Mouse (Mus musculus) hindbrain, embryonic 15.5 days (tissue): Measurements from ENCODE around the gene Zfp93. TPM values are rescaled to one million over a fixed set of nuclear protein-coding genes. Genes with fewer than 3 reads are reported as not detected.

Source experiments
- ATAC-seq: fragments of 200-750 bp; cut with Nextera tagmentation; 2 replicates; pipeline ENCODE4 v1.8.0; 2017; ENCODE audit warnings: low read depth, moderate number of reproducible peaks, moderate TSS enrichment; ENCODE audit not compliant: low FRiP score
- H3K27ac ChIP-seq: fragments of 300-500 bp; sonication (generic); replicated peaks from 2 replicates; pipeline ENCODE4 v1.5.1; 2015; ENCODE audit warnings: mild to moderate bottlenecking, inconsistent platforms
- H3K27me3 ChIP-seq: fragments of 300-500 bp; sonication (generic); 2 replicates; pipeline ENCODE4 v1.6.1; 2015; ENCODE audit warnings: control low read depth, inconsistent platforms
- H3K36me3 ChIP-seq: fragments of 300-500 bp; sonication (generic); 2 replicates; pipeline ENCODE4 v1.6.1; 2015; ENCODE audit warnings: control low read depth, inconsistent platforms
- H3K4me1 ChIP-seq: fragments of 300-500 bp; sonication (generic); replicated peaks from 2 replicates; pipeline ENCODE4 v1.6.1; 2015; ENCODE audit warnings: control low read depth, inconsistent platforms
- H3K4me2 ChIP-seq: fragments of 300-500 bp; sonication (generic); 2 replicates; pipeline ENCODE4 v1.6.1; 2015; ENCODE audit warnings: moderate library complexity, mild to moderate bottlenecking, inconsistent platforms
- H3K4me3 ChIP-seq: fragments of 300-500 bp; sonication (generic); 2 replicates; pipeline ENCODE4 v1.5.1; 2015; ENCODE audit warnings: mild to moderate bottlenecking, inconsistent platforms
- H3K9ac ChIP-seq: fragments of 300-500 bp; sonication (generic); 2 replicates; pipeline ENCODE4 v1.6.1; 2015; ENCODE audit warnings: inconsistent platforms
- H3K9me3 ChIP-seq: fragments of 300-500 bp; sonication (generic); 2 replicates; pipeline ENCODE4 v1.6.1; 2016; ENCODE audit warnings: control low read depth, inconsistent platforms
- WGBS: fragments of 180-500 bp; shearing (Covaris S2); methylation state at CpG from one replicate; pipeline ENCODE4 v1.1.7; 2015; 5-methylcytosine and 5-hydroxymethylcytosine counted together
- polyA plus RNA-seq: library from polyadenylated mRNA; unstranded; fragments of >200 nt; fragmentation: Nextera tagmentation; extraction: Ambion mirVana; gene quantifications from 2 replicates; pipeline ENCODE4 v1.2.1, GENCODE M21; 2015

Gene Zfp93
- 6.2 and 8.2 TPM in 2 replicates for polyA plus RNA-seq

GRCm38 (mm10) chr7:24270288-24270672 is at the start of gene Zfp93:
Gene Zfp93, plus strand, starts transcription at chr7:24270420.
- H3K9ac ChIP-seq, result peak within 1 kb of the TSS; percentile 72
- 0% methylated on average over 12 of the region's 12 CpGs for WGBS

GRCm38 (mm10) chr7:24237040-24237791 is 33.0 kb upstream of the Zfp93 start, which contains the start of gene Zfp109:
Gene Zfp109, minus strand, starts transcription at chr7:24237560.
- H3K4me3 ChIP-seq, result peak within 1 kb of the TSS; percentile 75

More at GRCm38 (mm10) chr7:24270288-24270672, at the start of gene Zfp93:
- Histone ChIP-seq H3K4me2 (peak within 1 kb of the TSS; percentile 84), H3K4me1 (peaks cover 8% of the 10 kb centered on the region), H3K4me3 (peak within 1 kb of the TSS; percentile 56), H3K27me3 (no peaks in the 10 kb centered on the region), H3K36me3 (peaks cover 21% of the 10 kb centered on the region), H3K27ac (peak within 1 kb of the TSS; percentile 79), H3K9me3 (no peaks in the 10 kb centered on the region)
- peak; percentile 95 for ATAC-seq

GRCm38 (mm10) chr7:24253779-24254615 is 16.2 kb upstream of the Zfp93 start:
- WGBS, result 66% methylated on average over 9 of the region's 9 CpGs
- H3K36me3 ChIP-seq, result no peaks in the 10 kb centered on the region
- peak overlapping the region; percentile 71 for H3K4me2 ChIP-seq
- peak overlapping the region; percentile 56 for H3K4me3 ChIP-seq
- H3K27me3 ChIP-seq, result no peaks in the 10 kb centered on the region
- peaks cover 25% of the 10 kb centered on the region for H3K4me1 ChIP-seq
- H3K9me3 ChIP-seq, result no peaks in the 10 kb centered on the region
- 0 out of 2 replicates have a peak overlapping the region, but pooled peaks have one; percentile 24 for H3K27ac ChIP-seq
- ATAC-seq, result peak; percentile 78
- no peak overlapping the region for H3K9ac ChIP-seq

More at GRCm38 (mm10) chr7:24237040-24237791, 33.0 kb upstream of the Zfp93 start, which contains the start of gene Zfp109:
- Histone ChIP-seq H3K4me2 (peak within 1 kb of the TSS; percentile 68), H3K36me3 (0 out of 2 replicates have a peak, but pooled peaks cover 3% of the 10 kb centered on the region), H3K27ac (peak within 1 kb of the TSS; percentile 51), H3K27me3 (0 out of 2 replicates have a peak, but pooled peaks cover 3% of the 10 kb centered on the region), H3K9me3 (no peaks in the 10 kb centered on the region), H3K9ac (peak within 1 kb of the TSS; percentile 70), H3K4me1 (peaks cover 7% of the 10 kb centered on the region)
- 6% methylated on average over 28 of the region's 28 CpGs for WGBS
- peak; percentile 90 for ATAC-seq

DNA sequence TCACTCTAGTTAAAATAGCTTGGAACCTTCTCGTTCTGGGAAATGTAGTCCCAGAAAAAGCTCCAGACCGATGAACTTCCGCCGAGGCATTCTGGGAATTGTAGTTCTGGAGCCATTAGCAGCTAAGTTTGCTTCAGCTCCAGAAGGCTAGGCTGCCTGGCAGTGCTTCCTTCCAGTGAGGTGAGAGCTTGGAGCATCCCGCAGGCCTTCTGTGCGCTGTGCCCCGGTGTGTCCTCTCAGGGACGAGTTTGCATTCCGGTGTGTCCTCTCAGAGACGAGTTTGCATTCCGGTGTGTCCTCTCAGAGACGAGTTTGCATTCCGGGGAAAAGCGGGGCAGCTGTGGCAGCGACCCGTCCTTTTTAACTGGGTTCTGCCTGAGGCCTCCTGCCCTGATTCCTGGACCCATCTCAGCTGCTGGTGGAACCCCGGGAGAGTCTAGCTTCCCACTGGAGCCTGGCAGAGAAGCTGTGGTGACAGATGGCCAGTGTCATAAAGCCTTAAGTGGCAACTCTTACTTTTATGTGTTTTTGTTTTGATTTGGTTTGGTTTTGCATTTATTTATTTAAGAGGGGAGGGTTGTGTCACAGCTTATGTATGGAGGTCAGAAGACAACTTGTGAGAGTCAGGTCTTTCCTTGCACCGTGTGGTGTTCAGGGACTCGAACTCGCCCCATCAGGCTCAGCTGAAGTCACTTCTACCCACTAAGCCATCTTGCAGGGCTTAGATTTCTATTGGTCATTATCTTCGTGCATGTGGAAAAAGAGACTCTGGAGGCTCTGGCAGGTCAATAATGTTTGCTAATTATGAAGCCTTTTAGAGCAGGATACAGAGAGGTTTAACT is 15.4 kb upstream of the Zfp93 start, which contains the start of gene Zfp108:
Zfp108 (plus strand) TSS at position 162 of the 842 bp plus-strand sequence.
- Histone ChIP-seq H3K9me3 (no peaks in the 10 kb centered on the region), H3K4me1 (peaks cover 25% of the 10 kb centered on the region), H3K4me2 (peak within 1 kb of the TSS; percentile 71), H3K4me3 (peak within 1 kb of the TSS; percentile 56), H3K36me3 (peaks cover 3% of the 10 kb centered on the region), H3K27ac (peak within 1 kb of the TSS; percentile 62), H3K27me3 (no peaks in the 10 kb centered on the region), H3K9ac (peak within 1 kb of the TSS; percentile 62)
- ATAC-seq, result peak; percentile 90
- 19% methylated on average over 21 of the region's 21 CpGs for WGBS

DNA sequence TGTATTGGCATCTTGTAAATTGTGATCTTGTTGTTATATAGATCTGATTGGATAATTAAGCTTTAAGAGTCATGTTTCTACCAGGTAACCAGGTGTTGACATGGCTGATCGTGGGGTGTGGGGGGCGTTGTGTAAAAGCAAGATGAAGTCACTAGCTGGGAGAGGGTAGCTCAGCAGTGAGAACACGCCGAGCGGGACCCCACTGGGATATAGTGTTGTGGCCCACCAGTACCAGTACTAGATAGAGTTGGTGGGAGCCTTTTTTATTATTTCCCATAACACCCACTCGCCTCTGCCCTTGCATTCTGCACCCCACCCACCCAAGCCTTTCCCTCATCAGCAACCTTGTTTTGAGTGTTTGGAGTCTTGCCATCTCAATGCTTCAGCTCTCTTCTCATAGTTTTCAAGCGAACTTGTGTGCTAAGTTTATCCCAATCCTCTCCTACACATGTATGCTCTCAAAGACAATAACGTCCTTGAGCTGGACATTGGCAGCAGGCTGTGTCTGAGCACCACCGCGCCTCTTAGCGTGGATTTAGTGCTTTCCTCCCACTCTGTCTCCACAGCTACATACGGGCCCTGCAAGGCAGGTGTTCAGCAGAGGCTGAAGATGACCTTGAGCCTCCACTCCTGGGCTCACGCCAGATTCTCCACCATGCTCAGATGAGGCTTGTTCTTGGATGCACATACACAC is 10.8 kb upstream of the Zfp93 start:
- 93% methylated on average over 13 of the region's 13 CpGs for WGBS

GRCm38 (mm10) chr7:24260000-24260312 is 10.3 kb upstream of the Zfp93 start:
- ATAC-seq, result no peak
- no peaks in the 10 kb centered on the region for H3K9me3 ChIP-seq
- H3K27me3 ChIP-seq, result no peaks in the 10 kb centered on the region
- H3K27ac ChIP-seq, result no peak overlapping the region
- H3K4me2 ChIP-seq, result no peak overlapping the region
- H3K36me3 ChIP-seq, result peaks cover 28% of the 10 kb centered on the region
- H3K4me1 ChIP-seq, result peaks cover 17% of the 10 kb centered on the region
- H3K4me3 ChIP-seq, result no peak overlapping the region
- H3K9ac ChIP-seq, result no peak overlapping the region
- 95% methylated on average over 4 of the region's 4 CpGs for WGBS

More for the DNA sequence above, 10.8 kb upstream of the Zfp93 start:
- Histone ChIP-seq H3K4me2 (no peak overlapping the region), H3K9me3 (no peaks in the 10 kb centered on the region), H3K27ac (no peak overlapping the region), H3K9ac (no peak overlapping the region), H3K4me3 (no peak overlapping the region), H3K4me1 (peaks cover 20% of the 10 kb centered on the region), H3K36me3 (peaks cover 28% of the 10 kb centered on the region), H3K27me3 (no peaks in the 10 kb centered on the region)
- ATAC-seq, result no peak

DNA sequence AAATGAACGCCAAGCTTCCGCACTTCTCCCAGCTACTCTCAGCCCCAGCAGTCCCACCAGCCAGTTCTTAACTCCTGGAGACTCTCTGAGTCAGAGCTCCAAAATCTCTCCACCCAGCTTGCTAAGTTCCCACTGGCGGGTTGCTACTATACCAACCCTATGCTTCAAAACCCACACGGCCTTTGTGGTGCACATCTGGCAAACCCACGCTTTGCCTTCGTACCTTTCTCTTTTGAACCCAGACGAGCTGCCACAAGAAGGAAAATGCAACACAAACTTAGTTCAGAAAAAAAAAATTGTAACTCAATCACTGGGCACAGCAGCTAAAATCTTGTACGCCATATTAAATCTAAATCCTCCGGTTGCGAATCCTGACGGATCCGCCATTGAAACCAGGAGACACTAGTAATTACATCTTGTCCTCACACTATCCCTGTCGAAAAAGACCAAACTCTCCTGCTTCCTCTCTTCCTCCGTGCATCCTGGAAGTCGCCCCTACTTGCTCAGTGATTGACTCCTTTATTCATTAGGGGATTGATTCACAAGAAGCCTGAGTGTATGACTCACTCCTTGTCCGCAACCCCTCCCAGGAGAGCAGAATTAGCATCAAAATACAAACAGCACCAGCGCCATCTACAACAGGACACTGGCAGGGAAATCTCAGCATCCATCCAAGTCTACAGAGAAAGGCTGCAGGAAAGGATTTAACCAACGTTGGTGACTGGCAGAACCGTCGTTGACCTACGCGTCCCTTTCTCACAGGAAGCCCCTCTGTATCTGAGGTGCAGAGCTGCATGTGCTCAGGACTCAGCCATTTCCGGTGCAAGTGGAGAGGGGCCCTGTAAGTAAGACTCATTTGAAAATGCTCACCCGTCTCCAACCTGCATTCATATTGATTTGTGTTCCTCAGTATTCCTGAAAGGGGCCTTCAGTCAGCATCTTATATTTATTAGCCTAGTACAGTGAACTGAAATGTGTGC is 1.8 kb upstream of the Zfp93 start:
- Histone ChIP-seq H3K9me3 (no peaks in the 10 kb centered on the region), H3K4me2 (no peak overlapping the region), H3K27me3 (no peaks in the 10 kb centered on the region), H3K36me3 (peaks cover 3% of the 10 kb centered on the region; the same call in 1 of the 2 replicates), H3K9ac (no peak overlapping the region), H3K4me3 (no peak overlapping the region), H3K27ac (no peak overlapping the region), H3K4me1 (peaks cover 8% of the 10 kb centered on the region)
- WGBS, result 66% methylated on average over 24 of the region's 24 CpGs
- ATAC-seq, result no peak

- 76% methylated on average over 3 of the region's 3 CpGs for WGBS
- H3K4me1 ChIP-seq, result peaks cover 8% of the 10 kb centered on the region
- no peak for ATAC-seq
- peaks cover 11% of the 10 kb centered on the region for H3K36me3 ChIP-seq
- H3K4me3 ChIP-seq, result peak overlapping the region; percentile 56; the same call in 1 of the 2 replicates
- peak overlapping the region; percentile 84; the same call in 1 of the 2 replicates for H3K4me2 ChIP-seq
- H3K9ac ChIP-seq, result no peak overlapping the region
- H3K9me3 ChIP-seq, result no peaks in the 10 kb centered on the region
- no peak overlapping the region for H3K27ac ChIP-seq
- no peaks in the 10 kb centered on the region for H3K27me3 ChIP-seq
These were observed 964 bp upstream of the Zfp93 start for GRCm38 (mm10) chr7:24269256-24269655.

DNA sequence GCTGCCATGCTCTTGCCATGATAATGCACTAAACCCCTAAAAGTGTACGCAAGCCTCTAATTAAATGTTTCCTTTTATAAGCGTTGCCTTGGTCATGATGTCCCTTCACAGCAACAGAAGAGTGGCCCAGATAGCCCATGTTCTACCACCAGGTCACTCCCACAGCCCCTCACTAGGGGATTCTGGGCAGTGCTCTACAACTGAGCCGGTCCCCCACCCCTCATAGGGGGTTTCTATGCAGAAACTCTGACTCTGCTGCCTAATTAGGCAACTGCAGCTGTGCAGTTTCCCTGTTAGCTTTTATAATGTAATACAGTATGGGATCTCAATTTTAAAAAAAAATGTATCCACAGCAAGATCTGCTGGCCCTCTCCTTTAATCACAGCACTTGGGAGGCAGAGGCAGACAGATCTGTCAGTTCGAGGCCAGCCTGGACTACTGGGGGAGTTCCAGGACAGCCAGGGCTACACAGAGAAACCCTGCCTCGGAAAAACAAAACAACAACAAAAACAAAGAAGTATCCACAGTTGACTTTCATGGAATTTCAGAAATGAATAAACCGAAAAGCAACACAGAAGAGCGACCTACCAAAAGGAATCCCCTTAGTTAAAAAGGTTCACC is 443 bp upstream of the Zfp93 start:
- Histone ChIP-seq H3K36me3 (peaks cover 16% of the 10 kb centered on the region), H3K4me3 (peak overlapping the region; percentile 56), H3K9ac (peak overlapping the region; percentile 72; the same call in 1 of the 2 replicates), H3K4me2 (peak overlapping the region; percentile 84), H3K9me3 (no peaks in the 10 kb centered on the region), H3K27me3 (no peaks in the 10 kb centered on the region), H3K27ac (no peak overlapping the region), H3K4me1 (peaks cover 8% of the 10 kb centered on the region)
- ATAC-seq, result peak; percentile 66
- WGBS, result 37% methylated on average over 7 of the region's 7 CpGs

- H3K27me3 ChIP-seq, result no peaks in the 10 kb centered on the region
- H3K4me2 ChIP-seq, result peak overlapping the region; percentile 84; the same call in 1 of the 2 replicates
- H3K4me3 ChIP-seq, result no peak overlapping the region
- no peak overlapping the region for H3K27ac ChIP-seq
- WGBS, result 97% methylated on average over 6 of the region's 6 CpGs
- ATAC-seq, result no peak
- H3K4me1 ChIP-seq, result peaks cover 8% of the 10 kb centered on the region
- H3K36me3 ChIP-seq, result peaks cover 28% of the 10 kb centered on the region
- H3K9ac ChIP-seq, result no peak overlapping the region
- no peaks in the 10 kb centered on the region for H3K9me3 ChIP-seq
These were observed 971 bp downstream of the Zfp93 start for GRCm38 (mm10) chr7:24271191-24271590.
